Mouse (Mus musculus) ZHBTc4 (cell line): ENCODE measurements around the gene Gpr62.

Source experiments
- DNase-seq: peaks from one replicate; pipeline ENCODE4 v3.0.0-alpha.2; 2011; ENCODE audit warnings: low read depth, low spot score

The Gpr62 gene

GRCm38 (mm10) chr9:106474456-106474855, 8.7 kb upstream of the Gpr62 start:
- DNase-seq: peak; percentile 93

GRCm38 (mm10) chr9:106473753-106474105, 8.0 kb upstream of the Gpr62 start:
- DNase-seq: no peak

- DNase-seq: no peak
These were observed 7.5 kb upstream of the Gpr62 start for GRCm38 (mm10) chr9:106473081-106473752.

GRCm38 (mm10) chr9:106472321-106472720, 6.6 kb upstream of the Gpr62 start:
- no peak for DNase-seq

- DNase-seq: peak; percentile 93
These were observed 6.2 kb upstream of the Gpr62 start for GRCm38 (mm10) chr9:106471892-106472291.

- no peak for DNase-seq
These were observed 5.4 kb upstream of the Gpr62 start for GRCm38 (mm10) chr9:106470991-106471750.

- no peak for DNase-seq
These were observed 4.0 kb upstream of the Gpr62 start for GRCm38 (mm10) chr9:106469776-106470175.

GRCm38 (mm10) chr9:106469317-106469716, 3.6 kb upstream of the Gpr62 start:
- no peak for DNase-seq

GRCm38 (mm10) chr9:106467746-106468145, 2.0 kb upstream of the Gpr62 start:
- no peak for DNase-seq

- no peak for DNase-seq
These were observed 983 bp upstream of the Gpr62 start for GRCm38 (mm10) chr9:106466721-106467120.

GRCm38 (mm10) chr9:106464751-106465541, 792 bp downstream of the Gpr62 start:
- DNase-seq: peak; percentile 77

- no peak for DNase-seq
These were observed 2.3 kb downstream of the Gpr62 start for GRCm38 (mm10) chr9:106463122-106464063.

GRCm38 (mm10) chr9:106462430-106462800, 3.3 kb downstream of the Gpr62 start:
- DNase-seq: no peak

GRCm38 (mm10) chr9:106461641-106462429, 3.9 kb downstream of the Gpr62 start:
- no peak for DNase-seq

GRCm38 (mm10) chr9:106461026-106461415, 4.7 kb downstream of the Gpr62 start:
- DNase-seq: no peak

GRCm38 (mm10) chr9:106460401-106461025, 5.2 kb downstream of the Gpr62 start:
- DNase-seq: no peak

GRCm38 (mm10) chr9:106459946-106460345, 5.8 kb downstream of the Gpr62 start:
- DNase-seq: no peak

- DNase-seq: no peak
These were observed 7.8 kb downstream of the Gpr62 start for GRCm38 (mm10) chr9:106457920-106458319.

GRCm38 (mm10) chr9:106457163-106457559, 8.6 kb downstream of the Gpr62 start:
- no peak for DNase-seq
